Mouse (Mus musculus) left cerebral cortex, adult 9 months (tissue): ENCODE measurements around the gene Hsf5.

Experiments used
- DNase-seq, 2 experiments: peaks; one replicate each; pipeline ENCODE4 v3.0.0; 2022; ENCODE audit warnings: low spot score in 2 of 2

Gene Hsf5

GRCm38 (mm10) chr11:87639206-87639605 lies 22.2 kb downstream of the Hsf5 start:
- DNase-seq: no peak

GRCm38 (mm10) chr11:87642865-87643264 lies 25.9 kb downstream of the Hsf5 start:
- DNase-seq: no peak

- DNase-seq: no peak
Measured at GRCm38 (mm10) chr11:87654693-87655092, 37.7 kb downstream of the Hsf5 start.

- no peak for DNase-seq
Measured at GRCm38 (mm10) chr11:87659216-87659615, 42.3 kb downstream of the Hsf5 start.

GRCm38 (mm10) chr11:87662407-87662806 lies 45.4 kb downstream of the Hsf5 start, which contains the start of gene Rnf43:
Rnf43 (plus strand) TSS chr11:87662722.
- DNase-seq: peak; percentile 51 to 90

DNA sequence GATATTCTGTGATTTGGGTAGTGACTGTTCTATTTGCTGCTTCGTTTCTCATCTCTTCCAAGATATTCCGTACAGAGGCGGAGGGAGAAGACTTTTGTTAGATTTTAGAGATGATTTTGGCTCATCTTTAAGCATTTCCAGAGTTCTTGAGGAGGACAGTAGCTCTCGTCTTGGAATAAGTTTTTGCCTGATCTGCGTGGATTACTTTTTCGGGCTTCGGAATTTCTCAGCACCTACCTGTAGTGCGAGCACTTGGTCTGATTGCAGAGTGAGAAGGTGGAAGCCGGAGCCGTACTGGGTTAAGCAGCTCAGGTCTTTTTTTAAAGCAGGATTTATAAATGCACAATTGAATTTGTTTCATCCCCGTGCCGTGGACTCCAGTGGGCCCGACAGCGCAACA lies 45.9 kb downstream of the Hsf5 start:
- no peak for DNase-seq

DNA sequence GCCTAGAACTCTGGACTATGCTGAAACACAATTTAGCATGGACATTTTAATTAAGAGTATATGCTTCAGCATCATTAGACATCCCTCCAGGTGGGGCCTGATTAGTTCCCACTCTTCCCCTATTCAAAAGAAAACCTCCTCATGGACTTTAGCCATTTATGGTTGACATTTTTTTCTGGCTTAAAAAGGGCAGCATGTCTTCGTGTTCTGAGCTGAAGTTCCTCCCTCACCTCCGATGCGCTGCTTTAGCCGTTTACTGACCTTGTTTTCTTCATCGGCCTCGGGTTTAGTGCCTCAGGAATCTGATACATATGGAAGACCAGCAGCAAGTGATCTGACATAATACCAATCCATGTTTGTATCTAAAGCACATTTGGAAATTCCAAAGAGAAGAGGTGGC lies 47.0 kb downstream of the Hsf5 start:
- no peak for DNase-seq

DNA sequence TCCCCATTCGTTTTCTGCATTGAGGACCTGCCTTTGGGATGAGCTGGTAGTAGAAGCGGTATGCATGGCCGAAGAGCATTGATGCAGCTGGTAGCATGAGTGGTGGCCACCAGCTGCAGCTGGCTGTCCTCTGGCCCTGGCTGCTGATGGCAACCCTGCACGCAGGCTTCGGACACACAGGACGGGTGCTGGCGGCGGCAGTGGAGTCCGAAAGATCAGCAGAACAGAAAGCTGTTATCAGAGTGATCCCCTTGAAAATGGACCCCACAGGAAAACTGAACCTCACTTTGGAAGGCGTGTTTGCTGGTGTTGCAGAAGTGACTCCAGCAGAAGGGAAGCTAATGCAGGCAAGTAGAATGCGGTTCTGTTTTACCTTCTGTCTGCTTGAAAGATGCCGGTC lies 47.6 kb downstream of the Hsf5 start:
- no peak for DNase-seq

DNA sequence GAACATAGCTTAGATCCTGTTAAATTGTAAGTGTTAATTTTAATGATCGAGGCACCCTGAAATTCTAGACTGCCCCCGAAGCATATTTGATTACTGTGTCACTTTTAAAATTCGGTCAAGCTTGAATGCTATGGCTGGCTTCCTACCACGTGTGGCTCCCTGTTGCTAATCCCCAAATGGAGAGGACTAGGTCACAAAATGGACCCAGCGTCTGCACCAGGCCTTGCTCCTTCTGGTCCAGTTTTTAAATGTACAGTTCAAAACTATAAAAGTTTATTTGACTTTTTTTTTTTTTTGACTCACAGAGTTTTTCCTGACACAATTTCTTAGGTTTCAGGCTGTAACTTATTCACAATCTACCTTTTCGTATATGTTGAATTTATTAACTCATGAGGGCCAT lies 48.3 kb downstream of the Hsf5 start:
- no peak for DNase-seq

GRCm38 (mm10) chr11:87665658-87666057 lies 48.7 kb downstream of the Hsf5 start:
- no peak for DNase-seq

DNA sequence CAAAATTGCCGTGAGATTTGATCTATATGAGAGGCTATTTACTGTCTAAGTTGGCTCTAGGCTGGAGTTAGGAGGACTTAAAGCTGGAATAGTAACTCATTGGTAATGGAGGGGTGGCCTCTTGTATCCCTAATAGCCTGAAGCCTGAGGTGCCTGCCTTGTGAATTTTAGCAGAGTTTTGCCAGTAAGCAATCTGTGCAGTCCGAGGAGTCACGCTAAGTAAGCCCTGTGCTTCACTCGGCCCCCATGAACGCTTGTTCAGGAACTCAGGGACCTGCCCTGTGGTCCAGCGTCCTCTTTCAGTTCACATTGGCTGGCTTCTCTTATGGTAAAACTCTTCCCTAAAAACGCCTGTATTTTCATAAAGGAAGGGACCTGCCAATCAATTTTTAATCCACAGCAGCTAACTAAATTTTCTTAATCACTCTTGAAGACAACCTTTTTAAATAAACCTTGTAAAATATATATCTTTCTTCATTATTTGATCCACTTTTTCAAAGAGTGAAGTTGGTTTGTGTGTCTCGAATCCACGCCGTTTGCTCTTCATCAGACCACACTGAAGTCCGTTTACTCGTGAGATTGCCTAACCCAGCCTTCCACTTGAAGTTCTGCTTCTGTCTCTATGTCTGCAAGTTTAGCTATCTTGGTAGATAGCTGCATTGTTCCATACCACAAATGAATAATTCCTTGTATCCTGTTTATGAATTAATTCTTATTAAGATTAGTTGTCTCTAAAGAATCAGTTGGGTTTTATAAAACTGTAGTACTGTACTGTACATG lies 49.5 kb downstream of the Hsf5 start:
- no peak for DNase-seq

DNA sequence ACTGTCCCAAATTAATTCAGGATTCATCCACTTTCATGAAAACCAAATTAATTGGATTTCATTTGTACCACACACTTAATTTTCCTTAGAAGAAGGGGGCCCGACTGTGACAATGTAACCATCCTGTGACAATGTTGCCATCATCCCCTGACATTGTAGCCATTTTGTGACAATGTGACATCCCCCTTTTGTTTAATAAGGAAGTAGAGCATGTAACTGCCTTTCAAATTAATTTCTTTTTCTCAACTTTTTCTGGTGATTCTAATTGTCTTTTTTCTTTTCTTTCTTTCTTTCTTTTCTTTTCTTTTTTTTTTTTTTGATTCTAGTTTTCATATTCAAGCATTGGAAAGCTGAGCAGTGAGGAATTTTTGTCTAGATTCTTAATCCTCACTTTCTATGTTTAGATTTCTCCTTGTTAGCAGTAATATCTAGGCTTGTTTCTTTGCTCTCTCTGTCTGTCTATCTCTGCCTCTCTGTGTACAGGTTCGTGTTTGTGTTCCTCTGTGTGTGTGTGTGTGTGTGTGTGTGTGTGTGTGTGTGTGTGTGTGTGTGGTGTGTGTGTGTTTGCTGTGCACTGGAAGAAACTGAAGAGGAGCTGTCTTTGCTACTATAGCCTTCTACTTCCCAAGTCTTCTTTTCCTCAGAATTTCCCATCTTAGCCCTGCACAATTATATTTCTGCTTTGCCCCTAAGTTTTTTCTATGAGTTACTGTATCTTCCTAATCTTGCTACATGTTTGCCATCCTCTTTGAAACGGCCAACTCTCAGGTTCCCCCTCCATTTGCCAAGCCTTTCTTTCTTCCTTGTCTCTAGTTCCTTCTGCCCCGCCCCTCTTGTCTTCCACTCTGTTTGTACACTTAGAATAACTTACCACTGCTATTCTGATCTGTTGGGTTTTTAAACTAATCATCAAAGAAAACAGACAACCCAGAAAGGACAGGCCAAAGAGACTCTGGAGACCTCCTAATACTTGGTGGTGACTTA lies 50.4 kb downstream of the Hsf5 start:
- DNase-seq: no peak

DNA sequence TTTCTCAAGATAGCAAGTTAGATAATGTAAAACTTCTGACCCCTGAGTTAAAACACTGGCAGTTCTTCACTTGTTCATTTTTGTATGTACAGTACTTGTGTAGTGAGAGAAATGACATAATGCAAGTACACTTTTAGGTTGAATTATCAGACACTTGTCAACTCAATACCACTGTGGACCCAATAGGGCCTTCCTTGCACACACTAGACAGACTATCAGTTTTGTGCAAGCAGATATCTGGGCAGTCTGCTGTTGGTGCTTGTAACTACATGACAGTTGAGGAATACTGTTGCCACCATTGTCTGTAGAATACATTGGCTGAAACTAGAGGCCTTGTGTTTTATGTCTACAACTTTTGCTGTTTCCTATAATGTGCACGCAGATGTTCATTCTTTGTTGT lies 56.3 kb downstream of the Hsf5 start:
- DNase-seq: no peak

DNA sequence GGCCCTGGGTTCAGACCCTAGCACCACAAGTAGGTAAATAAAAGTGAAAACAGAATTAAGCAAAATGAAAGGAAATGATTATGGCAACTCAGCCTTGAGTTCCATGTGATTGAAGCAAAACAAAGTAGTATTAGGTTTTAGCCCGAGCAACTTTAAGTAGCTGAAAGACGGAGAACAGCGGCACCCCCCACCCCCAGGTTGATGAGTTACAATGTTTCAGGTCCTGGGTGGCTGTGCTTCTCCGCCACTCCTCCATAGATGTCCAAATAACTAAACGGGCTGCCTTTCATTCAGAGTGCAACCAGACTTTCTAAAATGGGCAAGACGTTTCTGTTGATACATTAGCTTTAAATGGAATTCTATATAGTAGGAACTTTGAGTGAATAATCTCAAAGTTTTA lies 58.6 kb downstream of the Hsf5 start:
- DNase-seq: no peak

GRCm38 (mm10) chr11:87677756-87678155 lies 60.8 kb downstream of the Hsf5 start:
- DNase-seq: no peak

- no peak for DNase-seq
Measured at GRCm38 (mm10) chr11:87678545-87678944, 61.6 kb downstream of the Hsf5 start.

DNA sequence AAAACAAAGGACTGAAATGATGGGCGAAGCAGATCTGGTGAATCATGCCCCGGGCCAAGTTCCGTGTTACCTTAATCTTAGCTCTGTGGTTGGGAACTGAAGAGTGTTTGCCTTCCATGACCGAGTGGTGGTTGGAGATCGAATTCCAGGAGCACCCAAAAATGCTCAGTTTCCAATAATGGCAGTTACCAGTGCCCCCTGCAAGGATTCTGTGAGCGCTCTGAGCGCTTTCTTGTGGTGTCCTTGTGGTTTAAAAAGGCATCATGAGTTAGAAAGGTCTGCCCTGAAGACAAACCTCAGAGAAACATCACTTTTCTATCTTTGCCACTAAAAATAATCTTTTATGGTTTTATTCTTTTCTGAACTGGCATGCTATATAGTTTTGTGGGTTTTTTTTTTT lies 62.0 kb downstream of the Hsf5 start:
- no peak for DNase-seq

DNA sequence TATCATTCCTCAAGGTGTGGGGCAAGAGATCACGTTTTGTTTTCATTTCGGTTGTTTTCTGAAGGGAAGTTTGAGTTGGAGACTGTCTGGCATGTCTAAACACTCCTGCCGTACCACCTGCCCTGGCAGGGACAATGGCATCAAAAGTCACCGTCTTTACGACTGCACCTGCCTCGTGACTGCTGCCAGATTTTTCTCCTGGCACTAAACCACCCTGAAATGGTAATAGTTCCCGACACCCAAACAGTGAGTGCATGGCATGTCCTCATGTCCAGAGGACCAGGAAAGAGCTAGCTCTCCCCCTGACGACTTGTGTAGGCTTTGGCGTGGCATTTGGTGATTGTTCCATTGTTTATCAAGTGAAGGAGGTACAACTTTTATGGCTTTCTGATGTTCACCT lies 63.8 kb downstream of the Hsf5 start:
- DNase-seq: no peak

DNA sequence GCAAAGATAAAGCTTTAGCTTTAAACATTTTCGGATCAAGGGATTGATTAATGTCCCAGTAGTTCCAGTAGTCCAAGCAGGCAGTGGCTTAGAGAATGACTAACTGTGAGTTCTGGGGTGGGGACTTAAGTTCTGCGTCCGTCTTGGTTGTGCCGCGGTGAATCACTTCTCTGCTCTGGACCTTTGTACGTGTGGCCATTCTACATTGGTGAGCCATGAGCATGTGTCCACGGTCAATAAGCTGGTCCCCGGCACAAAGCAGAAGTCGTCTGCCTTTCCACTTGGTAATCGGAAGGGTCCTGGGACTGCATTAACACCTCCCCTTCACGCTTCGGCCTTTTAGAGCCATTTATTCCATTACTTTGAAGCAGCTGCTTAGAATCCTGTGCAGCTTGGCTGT lies 65.1 kb downstream of the Hsf5 start:
- DNase-seq: no peak

DNA sequence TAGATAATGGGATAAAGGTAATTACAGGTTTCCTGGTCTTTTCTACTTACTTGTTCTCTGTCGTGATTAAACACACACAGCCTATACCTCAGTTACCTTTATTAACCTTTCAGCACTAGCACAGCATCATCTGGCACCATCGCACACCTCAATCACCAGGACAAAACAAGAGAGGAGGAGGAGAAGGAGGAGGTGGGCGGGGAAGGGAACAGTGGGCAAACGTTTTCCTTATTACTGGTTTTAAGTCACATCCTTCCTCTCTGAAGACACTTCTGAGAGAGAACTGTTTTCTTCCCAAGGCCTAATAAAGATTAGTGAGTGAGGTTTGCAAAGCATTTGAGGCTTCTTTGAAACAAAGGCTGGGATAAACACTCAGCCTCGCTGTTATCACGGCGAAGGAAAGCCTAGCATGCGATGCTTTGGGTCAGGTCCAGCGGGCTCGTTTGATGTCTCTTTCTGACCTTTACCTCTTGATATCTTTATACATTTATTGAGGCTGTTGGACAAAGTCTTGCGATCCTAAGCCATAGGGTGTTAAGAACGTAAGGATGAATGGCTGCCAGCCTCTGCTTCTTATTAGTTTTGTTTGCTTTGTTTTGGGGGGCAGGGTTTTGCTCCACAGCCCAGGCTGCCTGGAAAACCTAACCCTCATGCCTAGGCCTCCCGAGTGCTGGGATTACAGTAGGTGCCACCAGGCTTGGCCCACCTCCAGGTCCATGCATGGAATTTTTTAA lies 66.0 kb downstream of the Hsf5 start:
- DNase-seq: no peak

GRCm38 (mm10) chr11:87686407-87686806 lies 69.4 kb downstream of the Hsf5 start:
- DNase-seq: no peak
